Mouse (Mus musculus) erythroblast, embryonic 14.5 days (primary cell): ENCODE results near the gene Gm28539.
"Not testable (repeated sequence)": the region's sequence is repeated elsewhere in the genome, so short reads cannot be mapped to it uniquely, and the experiment has no call there.

Experiments used
- GATA1 ChIP-seq: IDR thresholded peaks from 2 replicates; pipeline ENCODE4 v1.6.1; 2012; ENCODE audit warnings: low read length, inconsistent platforms, mixed read lengths
- TAL1 ChIP-seq: IDR thresholded peaks from 3 replicates; pipeline ENCODE4 v1.6.1; 2012; ENCODE audit warnings: low read length, inconsistent platforms, mixed read lengths

GRCm38 (mm10) chr16:18975665-18976064 is 139.3 kb downstream of the Gm28539 start:
- TF ChIP-seq GATA1, TAL1: not testable (repeated sequence)
